Mouse (Mus musculus) WW6 (cell line): ENCODE data around the gene Fbxo39.
A peak's percentile ranks its signal among the peaks of the same experiment; 100 is the strongest.
"Not testable (repeated sequence)": the region's sequence is repeated elsewhere in the genome, so short reads cannot be mapped to it uniquely, and the experiment has no call there.

ENCODE experiments used
- DNase-seq: peaks from one replicate; pipeline ENCODE4 v3.0.0-alpha.2; 2013; ENCODE audit warnings: low read depth, low spot score

Gene Fbxo39

DNA sequence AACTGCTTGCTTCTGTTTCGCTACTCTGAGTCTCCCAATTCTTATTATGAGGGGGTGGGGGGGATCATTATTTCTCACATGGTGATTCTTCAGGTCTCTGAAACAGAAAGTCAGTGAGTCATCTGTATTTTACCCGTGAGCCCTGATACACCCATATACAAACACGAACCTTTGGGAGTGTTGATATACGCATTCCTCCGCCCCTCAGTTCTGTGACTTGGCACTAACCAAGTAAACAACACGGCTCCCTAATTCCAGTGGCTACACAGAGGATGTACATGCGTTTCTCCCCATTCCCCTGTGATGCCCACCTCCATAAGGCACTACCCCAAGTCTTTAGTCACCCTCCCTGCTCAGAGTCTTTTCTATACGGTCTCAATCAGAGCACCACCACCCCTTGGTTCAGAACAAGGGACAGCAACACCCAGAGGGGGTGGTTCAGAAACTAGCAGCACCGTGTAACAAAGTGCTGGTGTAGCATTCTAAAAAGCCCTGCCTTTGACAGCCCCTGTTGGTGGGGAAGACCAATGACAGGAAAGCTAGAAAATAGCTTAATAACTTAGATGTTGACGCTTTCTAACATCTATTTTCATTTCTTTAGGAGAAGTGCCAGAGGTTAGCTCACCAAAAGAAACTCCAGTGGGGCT is 2.8 kb upstream of the Fbxo39 start:
- DNase-seq: peak; percentile 46

DNA sequence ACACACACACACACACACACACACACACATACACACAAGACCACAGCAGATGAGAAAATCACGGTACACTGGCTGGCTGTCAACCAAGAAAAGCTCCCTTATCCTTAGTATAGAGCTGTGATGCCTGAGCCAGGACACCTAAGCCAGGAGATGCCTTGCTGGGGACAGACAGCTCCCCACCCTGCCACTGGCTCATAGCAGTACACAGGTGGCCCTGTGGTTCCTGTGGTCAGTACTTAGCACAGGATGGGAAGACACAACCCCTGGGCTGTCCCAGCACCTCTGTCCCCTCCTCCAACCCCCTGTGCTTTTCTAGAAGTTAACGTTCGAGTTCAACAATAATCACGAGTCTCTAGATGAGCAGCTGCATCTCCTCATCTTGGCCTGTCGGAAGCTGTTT is 3.8 kb downstream of the Fbxo39 start:
- DNase-seq: no peak

DNA sequence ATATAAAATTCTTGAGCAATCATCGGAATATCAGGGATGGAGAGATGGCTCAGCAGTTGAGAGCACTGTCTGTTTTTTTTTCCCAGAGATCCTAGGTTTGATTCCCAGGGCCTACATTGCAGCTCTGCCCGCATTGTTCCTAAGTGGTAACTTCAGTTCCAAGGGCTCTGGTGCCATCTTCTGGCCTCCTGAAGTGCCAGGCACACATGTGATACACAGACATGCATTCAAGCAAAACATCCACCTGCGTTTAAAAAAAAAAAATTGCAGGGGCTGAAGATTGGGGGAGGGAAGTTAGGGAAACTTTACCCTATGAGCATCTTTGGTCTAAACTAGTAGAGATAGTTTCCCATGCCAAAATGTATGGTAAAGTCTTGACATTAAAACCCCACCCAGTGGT is 10.2 kb downstream of the Fbxo39 start:
- DNase-seq: no peak

GRCm38 (mm10) chr11:72325701-72326100 is 11.5 kb downstream of the Fbxo39 start:
- DNase-seq: no peak

GRCm38 (mm10) chr11:72332951-72333667 is 18.9 kb downstream of the Fbxo39 start:
- no peak for DNase-seq

GRCm38 (mm10) chr11:72334653-72335052 is 20.4 kb downstream of the Fbxo39 start:
- DNase-seq: no peak

DNA sequence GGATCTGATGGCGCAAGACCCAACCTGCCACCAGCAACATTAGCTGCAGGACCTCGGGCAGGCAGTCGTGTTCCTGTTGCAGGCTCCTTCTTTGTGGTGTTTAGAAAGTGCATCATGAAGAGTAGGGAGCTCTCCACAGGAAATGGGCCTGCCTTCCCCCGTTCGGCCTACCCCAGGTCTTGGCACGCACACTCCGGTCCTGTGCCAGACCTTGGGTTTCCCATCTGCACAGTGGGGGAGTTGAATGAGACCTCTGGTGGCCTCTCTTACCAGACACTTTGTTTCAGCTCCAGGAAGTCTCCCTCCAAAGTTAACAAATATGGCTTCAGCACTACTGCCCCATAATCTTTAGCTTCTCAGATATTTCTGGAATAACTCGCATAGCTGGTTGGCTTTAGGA is 22.5 kb downstream of the Fbxo39 start:
- no peak for DNase-seq

DNA sequence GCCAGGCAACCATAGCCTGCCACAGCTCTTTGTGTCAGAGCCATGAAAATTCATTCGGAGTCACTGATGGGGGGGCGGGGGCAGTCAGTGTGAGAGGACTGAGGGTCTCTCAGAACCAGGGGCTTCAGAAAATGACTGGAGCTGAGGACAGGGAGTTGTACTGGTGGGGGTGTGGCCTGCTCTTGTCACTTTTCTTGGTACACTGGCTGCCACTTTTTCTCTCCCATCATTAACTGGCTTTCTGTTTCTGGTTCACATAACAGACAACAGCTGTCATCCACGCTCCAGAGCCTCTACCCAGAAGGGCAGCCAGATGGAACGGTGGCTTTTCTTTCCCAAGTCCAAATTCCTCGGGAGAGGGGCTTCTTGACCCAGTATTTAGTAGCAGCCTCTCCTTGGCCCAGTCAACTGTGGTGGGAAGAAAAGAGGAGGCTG is 24.2 kb downstream of the Fbxo39 start:
- DNase-seq: no peak

DNA sequence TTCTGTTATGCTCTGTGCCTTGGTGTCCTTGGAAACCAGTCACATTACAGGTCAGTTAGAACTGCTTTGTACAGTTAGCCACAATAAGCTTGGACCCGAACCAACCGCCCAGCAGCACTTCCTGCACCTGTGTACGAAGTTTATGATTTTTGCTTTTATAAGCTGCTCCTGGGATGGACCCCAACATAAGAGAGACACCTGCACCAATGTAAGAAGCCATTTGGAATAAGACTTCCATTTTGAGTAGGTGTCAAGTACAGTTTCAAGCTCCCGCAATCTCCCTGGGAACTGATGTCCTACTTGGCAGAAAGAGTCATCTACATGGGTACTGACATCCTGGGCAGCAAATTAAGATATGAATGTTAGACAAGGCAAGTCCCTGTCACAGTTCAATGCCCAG is 25.5 kb downstream of the Fbxo39 start:
- no peak for DNase-seq

- DNase-seq: peak; percentile 67
Measured at GRCm38 (mm10) chr11:72342549-72343237, 28.4 kb downstream of the Fbxo39 start.

GRCm38 (mm10) chr11:72343238-72343625 is 29.0 kb downstream of the Fbxo39 start:
- DNase-seq: not testable (repeated sequence)

DNA sequence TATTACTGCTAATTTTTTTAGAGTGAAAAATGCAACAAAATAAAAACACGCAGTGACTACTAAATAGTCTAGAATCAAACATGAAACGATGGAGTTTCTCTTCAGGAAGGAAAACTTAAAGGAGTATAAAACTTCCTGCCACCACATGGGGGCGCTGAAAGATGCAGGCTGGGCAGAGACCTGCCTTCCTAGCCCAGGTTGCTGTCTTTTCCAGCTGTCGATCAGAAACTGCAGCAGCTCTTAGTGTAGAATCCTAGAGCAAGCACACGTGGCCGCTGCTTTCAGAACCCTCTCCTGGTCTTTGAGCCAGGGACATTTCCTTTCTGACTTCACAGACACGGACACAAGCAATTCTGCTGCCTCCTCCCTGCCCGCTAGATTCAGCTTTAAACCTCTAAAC is 29.7 kb downstream of the Fbxo39 start:
- peak; percentile 67 for DNase-seq

DNA sequence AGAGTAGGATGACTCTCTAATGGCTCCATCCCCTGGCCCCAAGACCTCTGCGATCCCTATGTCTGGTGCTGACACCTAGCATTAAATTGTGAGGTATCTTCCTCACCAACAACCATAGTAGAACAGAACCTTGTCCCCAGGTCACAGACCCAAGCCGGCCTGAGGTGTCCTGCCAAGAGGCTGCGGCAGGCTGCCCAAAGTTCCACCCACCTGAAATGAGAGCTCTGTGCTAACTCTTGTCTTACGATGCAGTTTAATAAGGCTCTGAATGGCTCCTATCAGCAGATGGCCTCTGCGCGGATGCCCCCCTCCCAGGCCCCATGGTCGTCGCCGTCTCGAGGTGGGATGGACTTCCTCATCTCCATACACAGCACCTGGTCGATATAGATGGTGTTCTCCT is 30.2 kb downstream of the Fbxo39 start:
- DNase-seq: no peak

DNA sequence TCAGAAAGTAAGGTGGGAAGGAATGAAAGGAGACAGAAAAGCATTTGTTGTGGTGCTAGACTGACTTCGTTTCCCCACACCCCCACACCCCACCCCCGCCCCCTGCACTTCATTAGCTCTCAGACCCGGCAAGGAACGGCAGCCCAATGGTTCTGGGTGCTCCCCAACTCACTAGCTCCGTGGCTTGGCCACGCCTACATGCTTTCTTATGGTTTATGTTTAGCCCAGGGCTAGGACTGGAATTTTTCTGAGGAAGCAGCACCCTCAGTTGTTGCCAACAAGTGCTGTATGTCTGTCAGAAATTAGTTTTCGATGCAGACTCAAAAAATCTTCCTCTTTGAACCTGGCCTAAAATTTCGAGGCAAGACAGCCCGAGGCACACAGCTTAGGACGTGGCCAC is 34.3 kb downstream of the Fbxo39 start:
- DNase-seq: no peak

GRCm38 (mm10) chr11:72349016-72349415 is 34.8 kb downstream of the Fbxo39 start:
- no peak for DNase-seq

DNA sequence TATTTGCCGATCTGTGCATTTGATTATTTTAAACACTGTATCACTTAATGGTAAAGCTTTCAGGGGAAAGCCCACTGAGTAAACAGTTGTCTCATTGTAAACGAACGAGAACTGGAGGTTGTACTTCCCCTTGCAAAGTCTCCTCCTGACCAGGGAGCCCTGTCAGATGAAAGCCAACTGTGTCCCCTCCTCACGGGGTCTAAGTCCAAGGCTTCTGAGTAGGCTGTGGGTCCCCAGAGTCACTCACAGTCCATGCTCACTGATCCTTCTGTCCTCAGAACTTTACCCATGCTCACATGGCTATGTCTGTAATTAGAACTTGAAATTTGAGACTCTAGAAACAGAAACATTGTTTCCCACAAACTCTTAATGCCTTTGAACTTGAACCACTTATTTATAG is 35.4 kb downstream of the Fbxo39 start:
- no peak for DNase-seq

GRCm38 (mm10) chr11:72352272-72352671 is 38.0 kb downstream of the Fbxo39 start:
- no peak for DNase-seq

GRCm38 (mm10) chr11:72353186-72353585 is 38.9 kb downstream of the Fbxo39 start:
- DNase-seq: no peak

- peak; percentile 78 for DNase-seq
Measured at GRCm38 (mm10) chr11:72354971-72355728, 40.9 kb downstream of the Fbxo39 start.

- peak; percentile 84 for DNase-seq
Measured at GRCm38 (mm10) chr11:72361385-72362346, 47.4 kb downstream of the Fbxo39 start.

DNA sequence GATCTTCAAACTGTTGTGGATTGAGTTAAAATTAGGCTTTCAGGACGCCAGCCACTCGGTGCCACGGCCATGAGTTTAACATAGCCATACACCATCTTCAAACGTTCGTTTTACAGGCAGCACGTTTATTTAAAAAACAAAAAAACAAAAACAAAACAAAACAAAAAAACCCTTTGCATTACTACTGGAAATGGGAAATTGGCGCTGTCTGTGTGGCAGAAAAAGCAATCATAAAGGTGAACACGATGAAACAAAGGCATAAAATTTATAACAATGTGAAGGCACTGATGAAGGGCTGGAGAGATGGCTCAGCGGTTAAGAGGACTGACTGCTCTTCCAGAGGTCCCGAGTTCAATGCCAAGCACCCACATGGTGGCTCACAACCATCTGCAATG is 48.1 kb downstream of the Fbxo39 start, which contains the start of gene Tekt1:
Tekt1 (minus strand) TSS at position 96 of the 395 bp plus-strand sequence.
- DNase-seq: no peak
